Mouse (Mus musculus): ENCODE measurements at regions not wholly inside any gene's neighbourhood (a gene's known extent, or its start where the extent isn't known, plus 50 kb on each side); places are given as distances from the start of the nearest gene placed in this dataset.

- H3K9ac ChIP-seq (ENCODE audit: low read length) = peak overlapping the region; percentile 53
- peak overlapping the region; percentile 97 for H3K27ac ChIP-seq (ENCODE audit: low read length)
- no peaks in the 10 kb centered on the region for H3K36me3 ChIP-seq (ENCODE audit: control insufficient read depth, insufficient read depth)
- H3K27me3 ChIP-seq (ENCODE audit: control insufficient read depth, insufficient read depth, low read length) = no peaks in the 10 kb centered on the region
- 31% methylated on average over 4 of the region's 4 CpGs for WGBS
- peaks cover 26% of the 10 kb centered on the region for H3K4me1 ChIP-seq (ENCODE audit: control insufficient read depth, insufficient read depth, low read length)
- peak; percentile 56 for ATAC-seq (replicated peaks; ENCODE audit: extremely low read depth, insufficient read depth, low FRiP score)
- H3K9me3 ChIP-seq (replicated peaks; ENCODE audit: control insufficient read depth, low read length) = no peaks in the 10 kb centered on the region
- no peak overlapping the region for H3K4me3 ChIP-seq (ENCODE audit: low read length)
- peak overlapping the region; percentile 45 for H3K4me2 ChIP-seq (ENCODE audit: low read depth, low read length)
Measured at GRCm38 (mm10) chr14:25310671-25311151, 148.3 kb upstream of the Zmiz1 start.

GRCm38 (mm10) chr14:25311475-25311874 lies 147.5 kb upstream of the Zmiz1 start:
- Histone ChIP-seq H3K27me3 (ENCODE audit: control insufficient read depth, insufficient read depth, low read length) (no peaks in the 10 kb centered on the region), H3K36me3 (ENCODE audit: control insufficient read depth, insufficient read depth) (no peaks in the 10 kb centered on the region), H3K9ac (ENCODE audit: low read length) (peak overlapping the region; percentile 53), H3K4me3 (ENCODE audit: low read length) (no peak overlapping the region), H3K9me3 (replicated peaks; ENCODE audit: control insufficient read depth, low read length) (no peaks in the 10 kb centered on the region), H3K4me2 (ENCODE audit: low read depth, low read length) (peak overlapping the region; percentile 45), H3K27ac (ENCODE audit: low read length) (peak overlapping the region; percentile 97), H3K4me1 (ENCODE audit: control insufficient read depth, insufficient read depth, low read length) (peaks cover 26% of the 10 kb centered on the region)
- ATAC-seq (replicated peaks; ENCODE audit: extremely low read depth, insufficient read depth, low FRiP score) = peak; percentile 79
- WGBS = 16% methylated on average over 3 of the region's 3 CpGs

- ATAC-seq (replicated peaks; ENCODE audit: extremely low read depth, insufficient read depth, low FRiP score) = no peak
Measured at GRCm38 (mm10) chr14:25312135-25312534, 146.8 kb upstream of the Zmiz1 start.

GRCm38 (mm10) chr14:25312814-25313426 lies 146.1 kb upstream of the Zmiz1 start:
- no peaks in the 10 kb centered on the region for H3K36me3 ChIP-seq (ENCODE audit: control insufficient read depth, insufficient read depth)
- H3K4me3 ChIP-seq (ENCODE audit: low read length) = no peak overlapping the region
- H3K27me3 ChIP-seq (ENCODE audit: control insufficient read depth, insufficient read depth, low read length) = no peaks in the 10 kb centered on the region
- H3K4me2 ChIP-seq (ENCODE audit: low read depth, low read length) = no peak overlapping the region
- WGBS = 79% methylated on average over 6 of the region's 6 CpGs
- no peaks in the 10 kb centered on the region for H3K9me3 ChIP-seq (replicated peaks; ENCODE audit: control insufficient read depth, low read length)
- ATAC-seq (replicated peaks; ENCODE audit: extremely low read depth, insufficient read depth, low FRiP score) = no peak
- H3K27ac ChIP-seq (ENCODE audit: low read length) = no peak overlapping the region
- H3K4me1 ChIP-seq (ENCODE audit: control insufficient read depth, insufficient read depth, low read length) = peaks cover 31% of the 10 kb centered on the region
- no peak overlapping the region for H3K9ac ChIP-seq (ENCODE audit: low read length)

More at GRCm38 (mm10) chr14:25312135-25312534, 146.8 kb upstream of the Zmiz1 start:
- H3K27ac ChIP-seq (ENCODE audit: low read length) = peak overlapping the region; percentile 97
- WGBS = 21% methylated on average over 7 of the region's 7 CpGs
- no peak overlapping the region; the same call in 1 of the 2 replicates for H3K9ac ChIP-seq (ENCODE audit: low read length)
- no peak overlapping the region for H3K4me3 ChIP-seq (ENCODE audit: low read length)
- H3K4me2 ChIP-seq (ENCODE audit: low read depth, low read length) = no peak overlapping the region
- no peaks in the 10 kb centered on the region for H3K9me3 ChIP-seq (replicated peaks; ENCODE audit: control insufficient read depth, low read length)
- no peaks in the 10 kb centered on the region for H3K36me3 ChIP-seq (ENCODE audit: control insufficient read depth, insufficient read depth)
- peaks cover 26% of the 10 kb centered on the region for H3K4me1 ChIP-seq (ENCODE audit: control insufficient read depth, insufficient read depth, low read length)
- H3K27me3 ChIP-seq (ENCODE audit: control insufficient read depth, insufficient read depth, low read length) = no peaks in the 10 kb centered on the region

- no peak for ATAC-seq (replicated peaks; ENCODE audit: extremely low read depth, insufficient read depth, low FRiP score)
- H3K36me3 ChIP-seq (ENCODE audit: control insufficient read depth, insufficient read depth) = no peaks in the 10 kb centered on the region
- no peak overlapping the region for H3K9ac ChIP-seq (ENCODE audit: low read length)
- no peak overlapping the region for H3K27ac ChIP-seq (ENCODE audit: low read length)
- peaks cover 36% of the 10 kb centered on the region for H3K4me1 ChIP-seq (ENCODE audit: control insufficient read depth, insufficient read depth, low read length)
- no peaks in the 10 kb centered on the region for H3K9me3 ChIP-seq (replicated peaks; ENCODE audit: control insufficient read depth, low read length)
- no peak overlapping the region for H3K4me3 ChIP-seq (ENCODE audit: low read length)
- no peaks in the 10 kb centered on the region for H3K27me3 ChIP-seq (ENCODE audit: control insufficient read depth, insufficient read depth, low read length)
- no peak overlapping the region for H3K4me2 ChIP-seq (ENCODE audit: low read depth, low read length)
- WGBS = 71% methylated on average over 4 of the region's 4 CpGs
Measured at GRCm38 (mm10) chr14:25313693-25314240, 145.2 kb upstream of the Zmiz1 start.

- WGBS = 94% methylated on average over 5 of the region's 5 CpGs
Measured at GRCm38 (mm10) chr14:25316491-25316890, 142.5 kb upstream of the Zmiz1 start.

GRCm38 (mm10) chr14:25317680-25318471 lies 141.1 kb upstream of the Zmiz1 start:
- H3K9ac ChIP-seq (ENCODE audit: low read length) = peak overlapping the region; percentile 69
- no peak overlapping the region for H3K27ac ChIP-seq (ENCODE audit: low read length)
- no peaks in the 10 kb centered on the region for H3K9me3 ChIP-seq (replicated peaks; ENCODE audit: control insufficient read depth, low read length)
- H3K4me3 ChIP-seq (ENCODE audit: low read length) = peak overlapping the region; percentile 28
- no peaks in the 10 kb centered on the region for H3K36me3 ChIP-seq (ENCODE audit: control insufficient read depth, insufficient read depth)
- 11% methylated on average over 37 of the region's 37 CpGs for WGBS
- ATAC-seq (replicated peaks; ENCODE audit: extremely low read depth, insufficient read depth, low FRiP score) = peak; percentile 77
- peak overlapping the region; percentile 56 for H3K4me2 ChIP-seq (ENCODE audit: low read depth, low read length)
- H3K27me3 ChIP-seq (ENCODE audit: control insufficient read depth, insufficient read depth, low read length) = no peaks in the 10 kb centered on the region
- peaks cover 14% of the 10 kb centered on the region for H3K4me1 ChIP-seq (ENCODE audit: control insufficient read depth, insufficient read depth, low read length)

More at GRCm38 (mm10) chr14:25316491-25316890, 142.5 kb upstream of the Zmiz1 start:
- Histone ChIP-seq H3K4me3 (ENCODE audit: low read length) (no peak overlapping the region), H3K4me1 (ENCODE audit: control insufficient read depth, insufficient read depth, low read length) (peaks cover 24% of the 10 kb centered on the region), H3K36me3 (ENCODE audit: control insufficient read depth, insufficient read depth) (no peaks in the 10 kb centered on the region), H3K9ac (ENCODE audit: low read length) (no peak overlapping the region), H3K27ac (ENCODE audit: low read length) (no peak overlapping the region), H3K9me3 (replicated peaks; ENCODE audit: control insufficient read depth, low read length) (no peaks in the 10 kb centered on the region), H3K4me2 (ENCODE audit: low read depth, low read length) (no peak overlapping the region), H3K27me3 (ENCODE audit: control insufficient read depth, insufficient read depth, low read length) (no peaks in the 10 kb centered on the region)
- ATAC-seq (replicated peaks; ENCODE audit: extremely low read depth, insufficient read depth, low FRiP score) = no peak

GRCm38 (mm10) chr14:25318909-25319308 lies 140.1 kb upstream of the Zmiz1 start:
- no peak for ATAC-seq (replicated peaks; ENCODE audit: extremely low read depth, insufficient read depth, low FRiP score)
- no peak overlapping the region for H3K27ac ChIP-seq (ENCODE audit: low read length)
- H3K27me3 ChIP-seq (ENCODE audit: control insufficient read depth, insufficient read depth, low read length) = no peaks in the 10 kb centered on the region
- H3K36me3 ChIP-seq (ENCODE audit: control insufficient read depth, insufficient read depth) = no peaks in the 10 kb centered on the region
- H3K9me3 ChIP-seq (replicated peaks; ENCODE audit: control insufficient read depth, low read length) = no peaks in the 10 kb centered on the region
- no peak overlapping the region for H3K4me3 ChIP-seq (ENCODE audit: low read length)
- WGBS = 66% methylated on average over 12 of the region's 12 CpGs
- no peak overlapping the region for H3K4me2 ChIP-seq (ENCODE audit: low read depth, low read length)
- peaks cover 14% of the 10 kb centered on the region for H3K4me1 ChIP-seq (ENCODE audit: control insufficient read depth, insufficient read depth, low read length)
- H3K9ac ChIP-seq (ENCODE audit: low read length) = no peak overlapping the region

- no peaks in the 10 kb centered on the region for H3K27me3 ChIP-seq (ENCODE audit: control insufficient read depth, insufficient read depth, low read length)
- H3K27ac ChIP-seq (ENCODE audit: low read length) = no peak overlapping the region
- no peak overlapping the region for H3K4me2 ChIP-seq (ENCODE audit: low read depth, low read length)
- no peak for ATAC-seq (replicated peaks; ENCODE audit: extremely low read depth, insufficient read depth, low FRiP score)
- H3K4me3 ChIP-seq (ENCODE audit: low read length) = no peak overlapping the region
- no peaks in the 10 kb centered on the region for H3K9me3 ChIP-seq (replicated peaks; ENCODE audit: control insufficient read depth, low read length)
- H3K4me1 ChIP-seq (ENCODE audit: control insufficient read depth, insufficient read depth, low read length) = peaks cover 14% of the 10 kb centered on the region
- 76% methylated on average over 4 of the region's 4 CpGs for WGBS
- H3K9ac ChIP-seq (ENCODE audit: low read length) = no peak overlapping the region
- H3K36me3 ChIP-seq (ENCODE audit: control insufficient read depth, insufficient read depth) = no peaks in the 10 kb centered on the region
Measured at GRCm38 (mm10) chr14:25320141-25320540, 138.8 kb upstream of the Zmiz1 start.

Data from heart, embryonic 16.5 days (tissue).